Mouse (Mus musculus): ENCODE results near the gene Cep128.
"Not testable (repeated sequence)": the region's sequence is repeated elsewhere in the genome, so short reads cannot be mapped to it uniquely, and the experiment has no call there.

The Cep128 gene

DNA sequence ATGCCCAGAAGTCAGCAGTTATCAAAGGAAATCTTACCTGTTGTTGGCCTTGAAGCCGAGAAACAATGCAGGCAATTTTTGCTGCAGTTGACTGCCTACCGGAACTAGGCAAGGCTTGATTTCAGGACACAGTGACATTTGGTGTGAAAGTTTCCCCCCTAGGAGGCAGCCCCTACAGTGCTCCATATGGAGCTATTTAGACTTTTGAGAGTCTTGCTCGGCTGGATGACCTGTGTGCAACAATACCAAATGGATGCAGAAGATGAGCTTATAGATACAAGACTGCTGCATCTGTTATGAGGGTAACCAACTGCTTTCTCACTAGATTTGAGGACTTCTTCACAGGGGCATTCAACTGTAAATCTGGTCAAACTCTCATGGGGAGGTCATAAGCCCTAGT is 331.9 kb downstream of the Cep128 start:
- DNase-seq, result no peak

DNA sequence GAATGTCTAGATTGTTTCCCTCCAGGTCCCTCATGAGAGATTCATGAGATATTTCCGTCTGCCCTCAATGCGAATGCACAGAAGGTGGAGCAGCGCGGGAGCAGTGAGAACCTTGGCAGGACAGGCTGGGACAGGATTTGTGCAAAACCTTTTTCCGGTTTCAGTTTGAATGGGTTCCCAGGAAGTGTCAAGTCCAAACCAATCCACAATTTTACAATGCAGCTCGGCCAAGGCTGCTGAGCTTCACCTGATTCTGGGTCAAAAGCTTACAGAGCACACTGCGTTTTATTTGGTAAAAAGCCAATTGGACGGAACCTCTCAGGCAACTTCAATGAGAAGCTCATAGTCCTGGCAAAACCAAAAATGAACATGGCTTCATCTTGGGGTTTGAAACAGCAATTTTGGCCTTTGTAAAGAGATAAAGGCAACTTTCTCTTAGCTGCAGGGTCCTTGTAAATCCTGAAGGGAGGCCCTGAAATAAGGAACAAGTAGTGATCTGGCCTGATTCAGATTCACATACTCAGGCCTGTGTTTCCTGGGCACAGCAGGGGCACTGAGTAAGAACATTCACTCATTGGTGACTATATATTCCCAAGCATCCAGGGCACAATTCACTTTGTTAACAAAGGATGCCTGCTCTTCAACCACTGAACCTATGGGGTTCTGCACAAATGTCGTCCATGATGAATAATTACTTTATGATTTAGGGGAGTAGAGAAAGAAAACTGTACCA is 333.4 kb downstream of the Cep128 start:
- DNase-seq, result peak in 1 of 2 experiments; percentile 1

DNA sequence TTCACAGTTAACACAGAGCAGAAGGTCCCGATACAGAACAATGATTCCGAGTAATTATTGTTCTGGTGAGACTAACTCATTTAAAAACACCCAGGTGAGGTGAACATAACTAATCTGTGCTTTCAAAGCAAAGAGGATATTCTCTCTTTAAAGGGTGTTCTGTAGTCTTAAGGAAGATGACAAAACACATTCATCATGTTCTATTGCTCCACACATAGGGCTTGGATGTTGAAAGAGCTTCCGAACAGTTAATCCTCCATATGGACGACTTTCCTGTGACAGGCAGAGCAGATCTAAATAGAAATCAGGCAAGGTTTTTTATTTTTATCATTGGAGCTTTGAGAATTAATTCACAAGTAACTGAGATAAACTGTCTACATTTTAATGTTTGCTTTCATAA is 342.8 kb downstream of the Cep128 start:
- no peak for DNase-seq

GRCm38 (mm10) chr12:91040267-91040905 is 343.8 kb downstream of the Cep128 start:
- DNase-seq, result no peak

- DNase-seq, result no peak
Measured at GRCm38 (mm10) chr12:91029116-91029515, 355.1 kb downstream of the Cep128 start.

DNA sequence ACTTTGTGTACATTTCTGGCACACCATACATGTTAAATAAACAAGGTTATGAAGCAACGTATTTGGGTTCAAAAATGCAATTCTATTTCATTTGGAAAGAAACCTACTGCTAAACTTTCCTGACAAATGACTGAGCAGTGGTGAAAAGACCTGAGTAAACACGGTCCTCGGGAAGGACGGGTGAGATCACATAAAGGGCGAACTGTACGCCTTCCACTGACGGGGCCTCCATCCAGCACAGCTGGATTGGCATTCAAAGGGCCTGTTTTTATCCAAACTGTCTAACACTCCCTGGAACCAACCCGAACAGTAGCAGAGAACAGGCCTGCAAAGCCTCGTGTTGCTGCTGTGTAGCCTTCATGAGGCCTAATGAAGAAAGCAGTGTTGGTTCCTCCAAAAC is 356.5 kb downstream of the Cep128 start:
- no peak for DNase-seq

DNA sequence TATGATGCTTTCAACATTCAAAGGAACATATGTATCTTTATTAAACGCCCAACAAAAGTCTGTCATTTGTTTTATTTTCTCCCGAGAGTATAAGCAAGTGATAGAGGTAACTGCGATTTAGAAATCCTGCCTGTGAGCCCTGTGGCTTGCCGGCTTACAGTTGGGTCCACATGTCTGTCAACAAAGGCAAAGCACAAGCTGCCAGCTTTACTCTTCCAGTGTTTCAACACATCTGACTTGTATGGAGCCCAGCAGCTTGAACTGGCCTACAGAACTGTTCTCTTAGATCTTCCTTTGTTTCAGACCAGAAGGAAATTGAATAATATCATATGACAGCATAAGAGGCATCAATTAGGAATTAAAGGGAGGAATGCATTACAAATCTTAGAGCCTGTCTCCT is 357.1 kb downstream of the Cep128 start:
- no peak for DNase-seq

DNA sequence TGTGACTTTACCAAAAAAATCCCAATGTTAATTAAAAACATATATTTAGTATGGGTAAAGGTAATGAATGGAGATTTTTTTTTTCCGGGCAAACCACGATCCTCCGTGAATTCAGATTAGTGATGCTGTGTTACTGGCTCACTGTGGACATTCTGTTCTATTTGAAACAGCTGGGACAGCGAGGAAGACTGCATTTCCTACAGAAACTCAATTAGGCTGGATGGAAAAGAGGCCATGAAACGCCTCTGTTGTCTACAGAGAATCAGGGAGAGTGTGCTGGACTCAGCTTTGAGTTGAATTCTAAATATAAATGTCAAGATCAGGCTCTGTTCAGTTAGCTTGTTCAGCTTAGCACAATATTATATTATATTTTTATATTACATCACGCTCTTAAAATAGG is 369.1 kb downstream of the Cep128 start:
- no peak for DNase-seq

DNA sequence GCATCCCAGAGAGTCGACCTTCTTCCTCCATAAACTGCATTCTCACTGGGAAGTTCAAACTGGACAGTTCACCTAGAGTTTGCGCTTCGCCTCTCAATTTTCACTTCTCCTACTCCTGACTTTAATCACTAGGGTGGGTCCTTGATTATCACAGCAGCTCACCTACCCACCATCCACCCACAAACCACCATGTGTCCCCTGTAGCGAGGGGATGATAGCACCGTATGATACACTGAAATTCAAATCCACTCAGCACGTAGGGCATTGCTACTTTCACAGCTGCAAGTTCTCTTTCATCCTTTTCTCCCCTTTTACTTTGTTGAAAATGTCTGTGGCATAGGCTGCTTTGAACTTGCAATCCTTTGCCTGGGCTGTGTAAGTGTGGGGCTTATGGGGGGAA is 371.2 kb downstream of the Cep128 start:
- DNase-seq, result no peak

DNA sequence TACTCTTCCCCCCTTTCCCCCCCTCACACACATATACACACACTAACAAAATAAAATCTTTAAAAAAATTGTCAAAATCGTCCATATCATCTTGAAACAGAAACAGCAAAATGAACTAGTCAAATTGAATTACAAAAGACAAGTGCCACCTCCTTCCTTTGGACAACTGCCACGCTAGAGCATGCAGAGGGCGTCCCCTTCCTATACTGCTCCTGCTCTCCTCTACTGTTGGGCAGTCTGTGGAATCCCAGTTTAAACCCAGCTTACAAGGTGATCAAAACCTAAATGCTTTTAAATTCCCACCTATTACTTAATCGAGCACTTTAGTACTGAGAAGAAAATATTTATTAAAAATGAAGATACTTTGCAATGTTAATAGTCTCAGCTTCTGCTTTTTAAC is 372.0 kb downstream of the Cep128 start:
- no peak for DNase-seq

- DNase-seq, result no peak
Measured at GRCm38 (mm10) chr12:91008736-91009135, 375.5 kb downstream of the Cep128 start.

- no peak for DNase-seq
Measured at GRCm38 (mm10) chr12:91008170-91008569, 376.0 kb downstream of the Cep128 start.

GRCm38 (mm10) chr12:90997539-90997938 is 386.7 kb downstream of the Cep128 start:
- no peak for DNase-seq

GRCm38 (mm10) chr12:90993331-90993730 is 390.9 kb downstream of the Cep128 start:
- no peak for DNase-seq

DNA sequence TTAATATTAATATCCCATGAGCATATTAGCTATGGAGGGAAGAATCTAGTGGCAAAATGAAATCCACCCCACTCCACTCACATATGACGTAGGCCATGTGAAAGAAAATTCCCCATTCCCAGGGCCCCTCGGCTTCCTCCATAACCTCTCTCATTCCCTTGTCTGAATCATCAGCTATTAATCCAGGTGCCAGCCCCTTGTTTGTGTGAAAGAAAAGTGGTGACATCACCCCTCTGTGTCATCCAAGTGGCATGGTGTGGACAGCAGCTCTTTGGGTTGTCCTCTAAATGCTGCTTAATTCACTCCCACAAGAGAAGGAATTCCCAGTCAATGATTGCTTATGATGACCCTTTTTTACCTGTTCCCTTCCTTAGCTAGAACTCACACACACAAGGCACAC is 396.4 kb downstream of the Cep128 start:
- DNase-seq, result no peak

DNA sequence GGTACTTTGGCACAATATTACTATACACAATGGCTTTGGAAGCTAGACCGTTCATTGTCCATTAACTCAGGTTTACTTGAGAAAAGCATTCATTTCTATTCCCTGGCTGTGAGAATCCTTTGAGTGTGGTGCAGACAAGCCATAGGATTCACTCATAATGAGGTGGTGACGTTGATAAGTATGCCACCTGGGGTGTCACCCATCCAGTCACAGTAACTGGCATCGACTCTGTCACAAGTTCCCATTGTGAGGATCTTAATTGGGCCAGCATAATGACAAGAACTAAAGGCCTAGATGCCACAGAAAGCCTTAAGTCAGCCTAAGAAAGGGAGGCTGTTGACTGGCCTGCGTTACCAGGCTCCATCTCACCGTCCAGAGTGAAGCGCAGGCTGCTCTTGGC is 396.9 kb downstream of the Cep128 start:
- DNase-seq, result no peak

DNA sequence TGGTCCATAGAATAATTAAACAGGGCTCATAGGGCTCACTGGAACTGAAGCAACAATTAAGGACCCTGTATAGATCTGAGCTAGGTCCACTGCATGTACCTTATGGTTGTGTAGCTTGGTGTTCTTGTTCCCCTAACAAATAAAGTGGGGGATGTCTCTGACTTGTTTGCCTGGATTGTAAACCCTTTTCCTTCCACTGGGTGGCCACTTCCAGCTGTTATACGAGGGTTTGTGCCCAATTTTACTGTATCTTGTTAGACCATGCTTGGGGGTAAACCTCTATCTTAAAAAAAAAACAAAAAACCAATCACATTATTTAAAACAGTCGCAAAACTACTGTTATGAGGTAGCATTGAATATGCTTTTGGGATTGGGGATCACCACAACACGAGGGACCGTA is 402.2 kb downstream of the Cep128 start:
- DNase-seq, result no peak

DNA sequence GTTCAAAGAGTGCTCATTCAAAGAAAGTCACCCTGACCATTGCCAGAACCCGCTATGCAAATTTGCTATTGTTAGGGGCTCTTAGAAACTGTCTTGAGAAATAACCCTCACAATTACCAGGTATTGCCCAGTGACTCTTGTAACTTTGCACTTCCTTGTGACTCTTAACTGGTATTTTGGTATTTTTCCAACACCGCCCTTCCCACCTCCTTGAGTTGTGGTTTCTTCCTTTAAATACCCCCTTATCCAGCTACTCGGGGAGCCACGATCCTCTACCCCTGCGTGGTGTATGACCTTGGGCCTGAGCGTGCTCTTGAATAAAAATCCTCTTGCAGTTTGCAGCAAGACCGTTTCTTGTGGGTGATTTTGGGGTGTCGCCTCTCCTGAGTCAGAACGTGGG is 407.8 kb downstream of the Cep128 start:
- not testable (repeated sequence) for DNase-seq

GRCm38 (mm10) chr12:90975429-90975828 is 408.8 kb downstream of the Cep128 start:
- no peak for DNase-seq

DNA sequence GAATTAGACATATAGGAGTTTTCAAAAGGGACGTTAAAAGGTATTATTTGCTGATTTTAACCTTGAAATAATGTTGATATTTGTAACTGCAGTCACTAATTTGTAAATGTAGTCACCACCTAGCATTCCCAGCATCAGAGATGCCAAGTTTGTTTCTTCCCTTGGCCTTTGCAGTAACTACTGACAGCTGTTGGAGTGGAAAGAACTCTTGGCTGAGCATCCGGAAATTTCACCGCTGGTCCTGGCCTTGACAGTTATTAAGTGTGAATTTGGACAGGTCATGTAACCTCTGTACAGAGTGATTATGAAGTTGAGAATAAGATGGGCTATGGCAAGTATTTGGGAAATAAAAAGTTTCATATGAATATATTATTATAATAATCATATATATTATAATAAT is 413.1 kb downstream of the Cep128 start:
- no peak for DNase-seq

DNA sequence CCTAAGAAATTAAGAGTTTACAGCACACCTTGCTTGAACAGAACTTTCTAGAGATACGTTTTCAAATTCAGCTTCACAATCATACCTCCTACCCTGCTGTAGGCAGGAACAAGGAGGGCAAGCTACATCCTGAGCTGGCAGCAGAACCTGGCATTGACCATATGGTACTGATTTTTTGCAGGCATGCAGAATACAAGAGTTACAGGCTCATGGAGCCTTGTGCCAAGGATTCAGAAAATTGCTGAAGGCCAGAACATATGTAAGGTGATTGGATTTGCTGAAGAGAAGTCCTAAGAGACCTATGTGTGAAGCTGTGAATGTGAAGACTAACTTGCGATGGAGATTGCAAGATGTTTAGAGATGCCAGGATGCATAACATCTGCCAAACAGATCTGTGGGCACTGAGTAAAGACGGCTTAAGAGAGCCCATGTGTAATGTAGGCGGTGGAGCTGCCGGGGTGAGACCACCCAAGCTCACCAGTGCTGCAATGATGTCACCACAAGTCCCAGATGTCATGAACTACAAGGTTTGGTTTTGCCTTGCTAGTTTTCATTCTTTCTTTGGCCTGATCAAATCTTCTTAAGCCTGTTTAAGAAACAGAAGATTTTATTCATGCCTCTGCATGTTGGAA is 422.7 kb downstream of the Cep128 start:
- no peak for DNase-seq

DNA sequence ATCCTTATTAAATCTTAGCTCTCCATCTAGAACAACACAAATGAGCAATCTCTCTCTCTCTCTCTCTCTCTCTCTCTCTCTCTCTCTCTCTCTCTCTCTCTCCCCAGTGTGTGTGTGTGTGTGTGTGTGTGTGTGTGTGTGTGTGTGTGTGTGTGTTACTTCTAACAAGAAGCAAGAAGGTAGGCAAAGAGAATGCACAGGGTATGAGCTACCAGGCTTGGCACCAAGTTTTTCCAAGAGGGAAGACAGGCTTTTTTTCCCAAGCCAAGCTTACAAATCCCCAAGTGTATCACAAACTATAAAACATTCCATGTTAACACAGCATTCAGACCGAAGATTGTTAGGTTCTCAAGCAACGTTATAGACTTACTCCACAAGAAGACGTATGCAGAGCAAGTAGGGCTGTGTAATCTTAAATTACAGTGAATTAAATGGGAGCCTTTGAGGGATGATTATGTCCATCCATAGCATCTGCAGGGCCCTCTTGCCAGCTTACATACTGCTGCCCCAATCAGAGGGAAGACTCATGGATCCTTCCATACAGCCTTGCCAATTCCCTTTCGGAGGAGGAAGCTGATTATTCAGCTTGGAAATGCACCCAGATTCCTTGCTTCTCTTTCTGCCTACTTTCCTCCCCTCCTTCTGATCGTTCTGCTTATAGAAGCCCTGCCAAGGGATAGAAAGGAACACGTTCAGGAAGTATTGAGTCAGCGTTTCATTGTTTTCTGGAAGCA is 429.3 kb downstream of the Cep128 start:
- no peak for DNase-seq

All from kidney, adult 8-10 months (tissue).